Mouse (Mus musculus) CH12.LX (cell line): ENCODE data around the gene Cfap157.

Source experiments
- CTCF ChIP-seq, 2 experiments: IDR thresholded peaks in 1 of 2; conservative IDR thresholded peaks in 1 of 2; 2 replicates each; pipeline ENCODE4 v1.5.1; 2011 to 2012; ENCODE audit warnings: low read depth in 2 of 2, low read length in 2 of 2, improper control_type of control experiment in 1 of 2, inconsistent platforms in 1 of 2, mild to moderate bottlenecking in 1 of 2, moderate library complexity in 1 of 2
- EP300 ChIP-seq: IDR thresholded peaks from 2 replicates; pipeline ENCODE4 v1.6.1; 2011; ENCODE audit warnings: low read length, improper control_type of control experiment
- HCFC1 ChIP-seq: IDR thresholded peaks from 2 replicates; pipeline ENCODE4 v1.6.1; 2012; ENCODE audit warnings: low read depth, mild to moderate bottlenecking, inconsistent platforms, low read length, improper control_type of control experiment
- KAT2A ChIP-seq: IDR thresholded peaks from 2 replicates; pipeline ENCODE4 v1.6.1; 2012; ENCODE audit warnings: low read length, improper control_type of control experiment, inconsistent platforms; ENCODE audit not compliant: insufficient replicate concordance
- MXI1 ChIP-seq: IDR thresholded peaks from 2 replicates; pipeline ENCODE4 v1.6.1; 2011; ENCODE audit warnings: mild to moderate bottlenecking, low read depth, low read length, improper control_type of control experiment
- NELFE ChIP-seq: IDR thresholded peaks from 2 replicates; pipeline ENCODE4 v1.6.1; 2011; ENCODE audit warnings: low read depth, low read length, improper control_type of control experiment
- POLR2A ChIP-seq: IDR thresholded peaks from 2 replicates; pipeline ENCODE4 v1.6.1; 2011; ENCODE audit warnings: low read depth, mild to moderate bottlenecking, improper control_type of control experiment, low read length
- RAD21 ChIP-seq: IDR thresholded peaks from 2 replicates; pipeline ENCODE4 v1.6.1; 2011; ENCODE audit warnings: low read depth, mild to moderate bottlenecking, low read length, improper control_type of control experiment, moderate library complexity
- USF1 ChIP-seq: IDR thresholded peaks from 2 replicates; pipeline ENCODE4 v1.6.1; 2014; ENCODE audit warnings: low read depth, mild to moderate bottlenecking, inconsistent platforms, low read length, improper control_type of control experiment
- USF2 ChIP-seq: conservative IDR thresholded peaks from 2 replicates; pipeline ENCODE4 v1.6.1; 2011; ENCODE audit warnings: low read depth, low read length, improper control_type of control experiment
- ZC3H11A ChIP-seq: IDR thresholded peaks from 2 replicates; pipeline ENCODE4 v1.6.1; 2012; ENCODE audit warnings: low read depth, mild to moderate bottlenecking, inconsistent platforms, low read length, improper control_type of control experiment
- ZMIZ1 ChIP-seq: IDR thresholded peaks from 2 replicates; pipeline ENCODE4 v1.6.1; 2012; ENCODE audit warnings: low read depth, mild to moderate bottlenecking, inconsistent platforms, low read length, improper control_type of control experiment
- ZNF384 ChIP-seq: IDR thresholded peaks from 2 replicates; pipeline ENCODE4 v1.6.1; 2012; ENCODE audit warnings: low read depth, low read length, improper control_type of control experiment, inconsistent platforms

GRCm38 (mm10) chr2:32744272-32744982 is 39.8 kb downstream of the Cfap157 start:
- TF ChIP-seq EP300 = no peak
- TF ChIP-seq RAD21 = no peak
- no peak for TF ChIP-seq USF1
- no peak for TF ChIP-seq MXI1
- TF ChIP-seq CTCF (conservative IDR thresholded peaks at IDR 0.05 in 1 of 2, IDR thresholded peaks at IDR 0.05 in 1 of 2; ENCODE audit: low read depth in 2 of 2, low read length in 2 of 2) = no peak
- TF ChIP-seq NELFE = no peak
- TF ChIP-seq POLR2A = no peak
- no peak for TF ChIP-seq ZC3H11A
- TF ChIP-seq ZMIZ1 = no peak
- no peak for TF ChIP-seq USF2
- no peak for TF ChIP-seq KAT2A
- no peak for TF ChIP-seq HCFC1
- no peak for TF ChIP-seq ZNF384
